Mouse (Mus musculus) olfactory bulb, adult 2 months (tissue): Measurements from ENCODE around the gene Jarid2.

ENCODE experiments used
- CTCF ChIP-seq: fragments of 200-500 bp; IDR thresholded peaks from 2 replicates; pipeline ENCODE4 v1.5.1; 2012; ENCODE audit warnings: low read depth, mild to moderate bottlenecking, low read length, moderate library complexity; ENCODE audit not compliant: insufficient read depth
- POLR2A ChIP-seq: fragments of 200-500 bp; IDR thresholded peaks from 2 replicates; pipeline ENCODE4 v1.6.1; 2012; ENCODE audit warnings: mild to moderate bottlenecking, low read depth, low read length, moderate library complexity; ENCODE audit not compliant: insufficient read depth

- no peak for TF ChIP-seq CTCF
- no peak for TF ChIP-seq POLR2A
These were observed 83.1 kb downstream of the Jarid2 start for GRCm38 (mm10) chr13:44812381-44812780.
